Mouse (Mus musculus): ENCODE measurements around the gene Srsf9. TPM values are rescaled to one million over a fixed set of nuclear protein-coding genes. Genes with fewer than 3 reads are reported as not detected.

Gene Srsf9
- polyA plus RNA-seq, 1 experiment from 2014 or later: 291 TPM

DNA sequence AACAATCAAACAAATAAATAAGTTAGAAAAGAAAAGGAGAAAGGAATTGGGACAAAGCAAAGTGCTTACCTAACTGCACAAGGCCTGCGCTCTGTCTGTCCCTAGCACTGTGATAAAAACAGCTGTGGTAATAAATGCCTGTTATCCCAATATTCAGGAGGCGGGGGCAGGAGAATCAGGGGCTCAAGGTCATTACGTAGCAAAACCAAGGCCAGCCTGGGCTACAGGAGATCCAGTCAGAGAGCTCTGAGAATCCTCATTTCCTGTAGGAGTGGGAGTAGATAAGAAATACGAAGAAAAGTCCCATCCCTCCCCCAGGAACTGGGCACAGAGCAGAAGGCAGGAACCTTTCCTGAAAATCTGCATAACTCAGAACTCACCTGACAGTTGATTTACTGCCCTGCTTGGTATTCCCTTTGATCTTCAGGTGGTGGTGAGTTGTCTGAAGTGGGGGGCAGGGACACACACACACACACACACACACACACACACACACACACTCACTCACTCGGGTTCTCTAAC lies 32.9 kb downstream of the Srsf9 start:
- Histone ChIP-seq H3K27ac (ENCODE audit: low read depth) (no peak overlapping the region), H3K4me3 (ENCODE audit: low read depth, low read length) (no peak overlapping the region), H3K4me1 (ENCODE audit: insufficient read depth) (no peaks in the 10 kb centered on the region), H3K36me3 (ENCODE audit: insufficient read depth) (no peaks in the 10 kb centered on the region), H3K9ac (no peak overlapping the region), H3K4me2 (no peak overlapping the region), H3K9me3 (ENCODE audit: low read depth, low read length) (no peaks in the 10 kb centered on the region), H3K27me3 (ENCODE audit: insufficient read depth, low read length) (0 out of 2 replicates have a peak, but pooled peaks cover 4% of the 10 kb centered on the region)
- TF ChIP-seq CTCF (IDR thresholded peaks at IDR 0.05; ENCODE audit: low read depth): no peak
- ATAC-seq (ENCODE audit: insufficient read depth): no peak
- WGBS: 48% methylated on average over 5 of the region's 5 CpGs
- no peak for DNase-seq

DNA sequence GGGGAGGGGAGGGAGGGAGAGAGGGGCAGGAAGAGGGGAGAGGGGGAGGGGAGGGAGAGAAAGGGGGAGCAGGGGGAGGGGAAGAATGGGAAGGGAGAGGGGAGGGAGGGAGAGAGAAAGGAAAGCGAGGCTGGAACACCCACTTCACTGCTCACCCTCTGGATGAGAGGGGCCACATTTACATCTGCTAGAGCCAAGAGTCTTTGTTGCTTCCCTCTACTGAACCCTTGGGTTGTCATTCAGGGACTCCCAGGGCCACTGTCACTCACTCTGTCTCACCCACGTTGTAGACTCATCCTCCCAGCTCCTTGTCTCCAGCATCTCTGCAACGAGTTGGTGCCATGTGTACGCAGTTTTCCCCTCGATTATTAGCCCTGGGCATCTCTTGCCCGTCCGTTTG lies 35.2 kb downstream of the Srsf9 start:
- ATAC-seq (ENCODE audit: insufficient read depth): no peak
- Histone ChIP-seq H3K4me1 (ENCODE audit: insufficient read depth) (no peaks in the 10 kb centered on the region), H3K27me3 (ENCODE audit: insufficient read depth, low read length) (0 out of 2 replicates have a peak, but pooled peaks cover 4% of the 10 kb centered on the region), H3K4me2 (no peak overlapping the region), H3K4me3 (ENCODE audit: low read depth, low read length) (no peak overlapping the region), H3K27ac (ENCODE audit: low read depth) (no peak overlapping the region), H3K9ac (no peak overlapping the region), H3K9me3 (ENCODE audit: low read depth, low read length) (no peaks in the 10 kb centered on the region), H3K36me3 (ENCODE audit: insufficient read depth) (no peaks in the 10 kb centered on the region)
- no peak for TF ChIP-seq CTCF (IDR thresholded peaks at IDR 0.05; ENCODE audit: low read depth)
- no peak for DNase-seq
- WGBS: 32% methylated on average over 7 of the region's 7 CpGs

- no peak for DNase-seq
- WGBS: 13% methylated on average over 19 of the region's 19 CpGs
- no peak for ATAC-seq (ENCODE audit: insufficient read depth)
- Histone ChIP-seq H3K4me1 (ENCODE audit: insufficient read depth) (no peaks in the 10 kb centered on the region), H3K27me3 (ENCODE audit: insufficient read depth, low read length) (0 out of 2 replicates have a peak, but pooled peaks cover 4% of the 10 kb centered on the region), H3K9me3 (ENCODE audit: low read depth, low read length) (no peaks in the 10 kb centered on the region), H3K9ac (no peak overlapping the region), H3K36me3 (ENCODE audit: insufficient read depth) (no peaks in the 10 kb centered on the region), H3K4me3 (ENCODE audit: low read depth, low read length) (no peak overlapping the region), H3K27ac (ENCODE audit: low read depth) (no peak overlapping the region), H3K4me2 (no peak overlapping the region)
- TF ChIP-seq CTCF (IDR thresholded peaks at IDR 0.05; ENCODE audit: low read depth): no peak
Observed at GRCm38 (mm10) chr5:115362819-115363714, 36.1 kb downstream of the Srsf9 start.

- 72% methylated on average over 4 of the region's 4 CpGs for WGBS
- TF ChIP-seq CTCF (IDR thresholded peaks at IDR 0.05; ENCODE audit: low read depth): no peak
- no peaks in the 10 kb centered on the region for H3K4me1 ChIP-seq (ENCODE audit: insufficient read depth)
- ATAC-seq (ENCODE audit: insufficient read depth): no peak
- H3K36me3 ChIP-seq (ENCODE audit: insufficient read depth): no peaks in the 10 kb centered on the region
- no peak overlapping the region for H3K27ac ChIP-seq (ENCODE audit: low read depth)
- DNase-seq: no peak
- no peak overlapping the region for H3K9ac ChIP-seq
- 0 out of 2 replicates have a peak, but pooled peaks cover 4% of the 10 kb centered on the region for H3K27me3 ChIP-seq (ENCODE audit: insufficient read depth, low read length)
- no peaks in the 10 kb centered on the region for H3K9me3 ChIP-seq (ENCODE audit: low read depth, low read length)
- no peak overlapping the region for H3K4me2 ChIP-seq
- no peak overlapping the region for H3K4me3 ChIP-seq (ENCODE audit: low read depth, low read length)
Observed at GRCm38 (mm10) chr5:115364782-115365181, 37.8 kb downstream of the Srsf9 start.

GRCm38 (mm10) chr5:115371736-115372135 lies 44.8 kb downstream of the Srsf9 start:
- TF ChIP-seq CTCF (IDR thresholded peaks at IDR 0.05; ENCODE audit: low read depth): no peak

DNA sequence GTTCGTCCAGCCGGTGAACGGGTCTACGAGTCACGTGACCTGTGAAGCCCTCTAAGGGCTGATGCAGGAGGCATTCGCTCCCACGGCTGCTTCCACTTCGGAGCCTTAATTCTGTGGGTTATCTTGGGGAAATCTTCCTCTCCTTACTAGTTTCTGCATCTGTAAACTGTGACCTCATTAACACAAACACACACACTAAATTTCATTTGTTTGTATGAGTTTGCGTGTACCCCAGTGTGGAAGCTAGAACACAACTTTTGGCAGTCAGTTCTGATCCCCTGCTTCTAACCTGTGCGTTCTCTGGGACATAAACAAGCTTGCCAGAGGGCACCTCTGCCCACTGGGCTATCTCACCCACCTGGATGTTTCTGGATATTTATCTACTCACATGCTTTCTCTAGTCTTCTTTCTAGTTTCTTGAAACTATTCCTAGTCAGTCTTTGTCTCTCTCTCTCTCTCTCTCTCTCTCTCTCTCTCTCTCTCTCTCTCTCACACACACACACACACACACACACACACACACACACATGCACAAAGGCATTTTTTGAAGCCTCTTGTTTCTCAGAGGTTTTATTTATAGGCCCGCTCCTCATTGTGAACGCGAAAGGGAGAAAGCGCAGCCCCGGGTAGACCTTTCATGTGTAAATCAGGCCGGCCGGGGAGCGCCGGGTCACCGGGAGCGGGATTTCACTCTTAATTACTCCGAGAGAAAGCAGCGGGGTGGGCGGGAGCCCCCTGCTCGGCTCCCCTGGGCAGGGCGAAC lies 46.6 kb downstream of the Srsf9 start:
- H3K4me1 ChIP-seq (ENCODE audit: insufficient read depth): no peaks in the 10 kb centered on the region
- H3K27ac ChIP-seq (ENCODE audit: low read depth): no peak overlapping the region
- TF ChIP-seq CTCF (IDR thresholded peaks at IDR 0.05; ENCODE audit: low read depth): no peak
- ATAC-seq (ENCODE audit: insufficient read depth) (no peak), DNase-seq (peak; percentile 34)
- H3K4me3 ChIP-seq (ENCODE audit: low read depth, low read length): peak overlapping the region; percentile 18; the same call in 1 of the 2 replicates
- 24% methylated on average over 26 of the region's 26 CpGs for WGBS
- no peaks in the 10 kb centered on the region for H3K9me3 ChIP-seq (ENCODE audit: low read depth, low read length)
- no peaks in the 10 kb centered on the region for H3K36me3 ChIP-seq (ENCODE audit: insufficient read depth)
- 0 out of 2 replicates have a peak, but pooled peaks cover 4% of the 10 kb centered on the region for H3K27me3 ChIP-seq (ENCODE audit: insufficient read depth, low read length)
- peak overlapping the region; percentile 45; the same call in 1 of the 2 replicates for H3K9ac ChIP-seq
- peak overlapping the region; percentile 56 for H3K4me2 ChIP-seq

More at GRCm38 (mm10) chr5:115371736-115372135, 44.8 kb downstream of the Srsf9 start:
- Histone ChIP-seq H3K27ac (ENCODE audit: low read depth) (no peak overlapping the region), H3K4me2 (no peak overlapping the region), H3K27me3 (ENCODE audit: insufficient read depth, low read length) (0 out of 2 replicates have a peak, but pooled peaks cover 4% of the 10 kb centered on the region), H3K36me3 (ENCODE audit: insufficient read depth) (no peaks in the 10 kb centered on the region), H3K4me1 (ENCODE audit: insufficient read depth) (no peaks in the 10 kb centered on the region), H3K9me3 (ENCODE audit: low read depth, low read length) (no peaks in the 10 kb centered on the region), H3K4me3 (ENCODE audit: low read depth, low read length) (no peak overlapping the region), H3K9ac (no peak overlapping the region)
- DNase-seq: no peak
- ATAC-seq (ENCODE audit: insufficient read depth): no peak
- 35% methylated on average over 9 of the region's 9 CpGs for WGBS

All from lung, embryonic 14.5 days (tissue).